Mouse (Mus musculus) urinary bladder, postnatal 14 days (tissue): ENCODE data around the gene Hdhd5.

Experiments
- DNase-seq: peaks from one replicate; pipeline ENCODE4 v3.0.0; 2021; ENCODE audit warnings: low spot score

The Hdhd5 gene

GRCm38 (mm10) chr6:120483211-120483626 is 47.9 kb downstream of the Hdhd5 start:
- DNase-seq = peak; percentile 41

DNA sequence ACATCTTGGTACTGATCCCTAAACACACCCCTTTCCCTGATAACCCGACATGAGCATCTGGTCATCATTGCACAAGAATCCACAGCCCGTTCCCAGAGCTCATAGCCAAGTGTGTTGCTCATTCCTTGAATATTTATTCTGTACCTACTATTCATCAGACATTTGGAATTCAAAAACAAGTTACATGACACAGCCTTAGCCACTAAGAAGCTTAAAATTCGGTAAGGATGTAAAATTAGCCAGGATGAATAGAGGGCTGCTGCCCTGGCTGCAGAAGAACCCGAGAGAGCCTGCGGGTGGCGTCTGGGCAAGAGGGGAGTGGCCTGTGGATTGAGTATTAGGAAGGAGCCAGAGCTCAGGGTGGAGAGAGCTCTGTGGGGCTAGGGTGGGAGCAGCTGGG is 48.4 kb downstream of the Hdhd5 start:
- no peak for DNase-seq

- no peak for DNase-seq
Observed at GRCm38 (mm10) chr6:120482021-120482420, 49.1 kb downstream of the Hdhd5 start.

GRCm38 (mm10) chr6:120481538-120481937 is 49.6 kb downstream of the Hdhd5 start:
- no peak for DNase-seq

DNA sequence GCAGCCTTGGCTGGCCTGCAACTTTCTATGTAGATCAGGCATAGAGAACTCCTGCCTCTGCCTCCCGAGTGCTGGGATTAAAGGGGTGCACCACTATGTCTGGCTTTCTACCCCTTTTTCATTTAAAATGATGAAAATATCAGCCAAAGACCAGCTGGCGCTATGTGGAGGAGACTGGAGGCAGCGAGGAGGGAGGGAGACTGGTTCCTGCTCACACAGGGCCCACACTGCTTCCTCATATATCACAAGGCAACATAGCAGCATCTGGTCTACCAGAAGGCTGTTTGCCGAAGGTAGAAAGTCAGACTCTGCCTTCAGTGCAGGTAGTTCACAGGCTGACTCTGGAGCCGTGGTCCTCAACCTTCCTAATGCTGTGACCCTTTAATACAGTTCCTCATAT is 50.8 kb downstream of the Hdhd5 start:
- no peak for DNase-seq

DNA sequence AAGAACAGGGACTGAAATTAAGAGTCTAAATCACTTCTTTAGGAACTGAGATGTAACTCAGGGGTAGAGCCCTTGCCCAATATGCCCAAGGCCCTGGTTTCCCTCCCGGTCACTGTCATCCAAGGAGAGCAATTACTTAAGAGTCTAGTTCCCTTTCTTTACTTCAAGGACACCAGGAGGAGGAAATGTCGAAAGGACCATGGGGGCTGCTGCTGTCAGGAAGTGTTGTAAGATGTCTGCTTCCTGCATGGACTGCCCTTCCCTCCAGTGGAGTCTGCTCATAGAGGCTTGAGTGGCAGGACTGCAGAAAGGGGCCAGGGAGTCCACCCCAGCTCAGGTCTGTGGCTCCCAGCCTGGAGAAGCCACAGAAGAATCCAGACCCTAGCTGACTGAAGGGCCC is 51.8 kb downstream of the Hdhd5 start:
- no peak for DNase-seq

- DNase-seq = no peak
Observed at GRCm38 (mm10) chr6:120475288-120475687, 55.8 kb downstream of the Hdhd5 start.

DNA sequence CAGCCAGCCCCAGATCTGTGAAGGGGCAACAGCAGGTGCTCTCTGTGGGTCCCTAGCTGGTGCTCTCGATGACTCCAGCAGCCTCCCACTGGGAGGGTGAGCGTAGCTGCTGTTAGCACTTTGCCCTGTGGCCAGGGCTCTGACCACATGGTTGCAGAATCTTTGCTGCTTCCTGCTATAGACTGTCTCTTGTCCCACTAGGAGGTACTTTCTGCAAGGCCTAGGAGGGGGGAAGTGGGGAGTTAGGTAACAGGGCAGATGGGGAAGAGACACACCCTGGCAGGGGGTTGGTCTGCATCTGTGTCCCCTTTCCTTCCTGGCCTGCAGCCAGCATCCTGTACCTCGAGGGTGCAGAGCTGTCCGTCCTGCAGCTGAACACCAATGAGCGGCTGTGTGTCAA is 57.7 kb downstream of the Hdhd5 start:
- DNase-seq = no peak

DNA sequence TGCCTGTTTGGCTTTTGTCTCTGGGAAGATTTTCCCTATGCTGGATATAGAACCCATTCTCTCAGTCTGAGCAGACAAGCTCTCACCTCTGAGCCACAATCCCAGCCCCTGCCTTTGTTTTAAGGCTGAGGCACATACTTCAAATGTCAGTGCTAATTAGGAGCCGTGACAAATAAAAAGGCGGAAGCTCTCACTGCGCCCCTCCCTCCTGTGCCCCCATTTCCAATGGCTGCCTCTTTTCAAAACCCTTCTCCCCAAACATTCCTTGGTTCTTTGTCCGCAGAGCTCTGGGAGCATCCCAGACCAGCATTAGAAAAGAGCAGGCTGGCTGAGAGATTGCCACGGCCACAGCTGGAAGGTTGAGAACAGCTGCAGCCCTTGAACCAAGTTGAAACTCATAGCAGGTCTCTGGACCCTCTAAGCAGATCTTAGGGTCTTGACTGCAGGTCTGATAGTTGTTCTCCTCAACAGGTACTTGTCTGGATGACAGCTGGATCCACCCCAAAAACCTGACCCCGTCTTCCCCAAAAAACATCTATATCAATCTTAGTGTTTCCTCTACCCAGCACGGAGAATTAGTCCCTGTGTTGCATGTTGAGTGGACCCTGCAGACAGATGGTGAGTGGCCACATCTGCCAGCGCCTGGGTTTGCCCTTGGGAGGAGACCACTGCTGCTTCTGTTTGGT is 58.5 kb downstream of the Hdhd5 start:
- no peak for DNase-seq

DNA sequence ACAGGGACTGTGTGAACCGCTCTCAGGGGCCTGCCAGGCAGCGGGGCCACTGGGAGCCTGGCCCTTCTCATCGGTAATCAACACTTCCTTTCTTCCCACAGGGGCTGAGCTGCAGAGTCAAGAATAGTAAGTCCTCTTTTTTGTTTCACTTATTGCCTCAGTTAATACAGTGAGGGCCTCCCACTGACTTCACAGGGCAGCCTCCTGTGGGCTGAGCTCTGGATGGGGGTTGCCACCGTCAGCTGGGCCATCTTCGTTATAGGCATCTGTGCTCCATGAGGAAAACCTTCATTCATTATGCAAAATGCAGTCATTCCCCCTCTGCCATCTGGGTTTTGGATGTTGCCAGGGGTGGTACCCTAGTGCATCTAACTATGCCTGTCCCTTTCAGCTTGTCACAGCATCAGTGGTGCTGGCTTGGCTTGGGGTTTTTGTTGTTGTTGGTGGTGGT is 59.1 kb downstream of the Hdhd5 start:
- DNase-seq = no peak

DNA sequence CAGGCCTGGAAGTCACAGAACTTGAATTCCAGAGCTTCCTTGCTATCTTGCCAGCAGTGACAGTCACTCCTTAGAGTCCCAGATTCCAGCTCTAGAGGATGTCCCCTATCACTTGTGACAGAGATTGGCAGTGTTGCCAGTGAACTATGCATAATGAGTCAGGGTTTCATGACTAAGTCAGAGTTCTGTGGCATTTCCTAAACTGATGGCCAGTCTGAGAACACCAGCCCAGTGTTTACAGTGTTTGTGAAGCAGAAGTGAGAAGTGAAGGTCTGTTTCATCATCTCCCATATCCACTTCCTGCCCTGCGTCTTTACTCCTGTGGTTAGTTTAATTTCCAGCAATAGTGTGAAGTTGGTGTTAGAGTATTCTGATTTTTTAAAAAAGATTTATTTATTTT is 60.5 kb downstream of the Hdhd5 start:
- DNase-seq = no peak

GRCm38 (mm10) chr6:120469770-120470169 is 61.3 kb downstream of the Hdhd5 start:
- DNase-seq = no peak

GRCm38 (mm10) chr6:120469268-120469667 is 61.9 kb downstream of the Hdhd5 start:
- no peak for DNase-seq

- DNase-seq = no peak
Observed at GRCm38 (mm10) chr6:120468259-120468658, 62.9 kb downstream of the Hdhd5 start.

- no peak for DNase-seq
Observed at GRCm38 (mm10) chr6:120466609-120467329, 64.3 kb downstream of the Hdhd5 start.

GRCm38 (mm10) chr6:120465393-120465792 is 65.7 kb downstream of the Hdhd5 start:
- no peak for DNase-seq

- no peak for DNase-seq
Observed at GRCm38 (mm10) chr6:120464406-120464939, 66.6 kb downstream of the Hdhd5 start.

- no peak for DNase-seq
Observed at GRCm38 (mm10) chr6:120463884-120464283, 67.2 kb downstream of the Hdhd5 start.

DNA sequence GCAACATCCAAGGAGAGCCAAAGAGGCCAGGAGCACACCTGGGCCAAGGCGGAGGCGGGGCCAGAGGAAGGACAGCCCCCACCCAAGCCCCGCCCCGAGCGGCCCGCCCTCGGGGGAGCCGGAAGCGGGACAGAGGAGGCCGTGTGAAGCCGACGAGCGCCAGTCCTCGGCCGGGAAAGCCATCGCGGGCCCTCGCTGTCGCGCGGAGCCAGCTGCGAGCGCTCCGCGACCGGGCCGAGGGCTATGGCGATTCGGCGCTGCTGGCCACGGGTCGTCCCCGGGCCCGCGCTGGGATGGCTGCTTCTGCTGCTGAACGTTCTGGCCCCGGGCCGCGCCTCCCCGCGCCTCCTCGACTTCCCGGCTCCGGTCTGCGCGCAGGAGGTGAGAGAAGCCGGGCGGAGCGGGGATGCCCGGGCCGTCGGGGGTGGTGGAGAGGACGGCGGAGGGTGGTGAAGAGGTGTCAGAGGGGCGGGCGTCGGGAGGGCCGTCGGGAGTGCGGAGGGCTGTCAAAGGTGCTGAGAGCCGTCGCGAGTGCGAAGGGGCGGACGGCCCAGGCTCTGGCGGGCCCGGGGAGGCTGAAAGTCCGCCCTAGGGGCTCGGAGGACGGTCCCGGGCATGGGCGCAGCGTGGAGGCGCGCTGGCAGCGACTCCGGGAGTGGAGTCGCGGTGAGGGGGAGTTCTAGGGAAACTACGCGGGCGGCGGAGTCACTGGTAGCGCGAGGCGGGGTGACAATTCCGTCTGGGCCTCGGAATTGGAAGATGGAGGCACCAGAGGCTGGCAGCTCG is 67.8 kb downstream of the Hdhd5 start, which contains the start of gene Il17ra:
Il17ra (plus strand) TSS at position 162 of the 786 bp plus-strand sequence.
- peak; percentile 83 for DNase-seq

GRCm38 (mm10) chr6:120462251-120462650 is 68.9 kb downstream of the Hdhd5 start:
- DNase-seq = no peak

- DNase-seq = no peak
Observed at GRCm38 (mm10) chr6:120461217-120461616, 69.9 kb downstream of the Hdhd5 start.
